Mouse (Mus musculus): Measurements from ENCODE around the gene Gm17019. TPM values are rescaled to one million over a fixed set of nuclear protein-coding genes. Genes with fewer than 3 reads are reported as not detected.
A peak's percentile ranks its signal among the peaks of the same experiment; 100 is the strongest.
"Not testable (repeated sequence)": the region's sequence is repeated elsewhere in the genome, so short reads cannot be mapped to it uniquely, and the experiment has no call there.

Gm17019 gene
- polyA plus RNA-seq, 1 experiment from 2014 or later, result not detected

- not testable (repeated sequence) for DNase-seq (ENCODE audit: low spot score)
Measured at GRCm38 (mm10) chr5:15004569-15005562, 27.9 kb downstream of the Gm17019 start.

GRCm38 (mm10) chr5:14998077-14998476, 34.7 kb downstream of the Gm17019 start:
- not testable (repeated sequence) for H3K4me3 ChIP-seq (ENCODE audit: low read depth, low read length); H3K4me1 ChIP-seq (replicated peaks; ENCODE audit: control insufficient read depth, insufficient read depth, low read length); H3K36me3 ChIP-seq (ENCODE audit: control insufficient read depth, insufficient read depth, low read length); H3K9me3 ChIP-seq (ENCODE audit: control insufficient read depth, low read length); DNase-seq (ENCODE audit: low spot score); H3K4me2 ChIP-seq (ENCODE audit: low read length); H3K27me3 ChIP-seq (replicated peaks; ENCODE audit: control insufficient read depth, insufficient read depth, low read length); H3K9ac ChIP-seq (ENCODE audit: low read length); ATAC-seq (replicated peaks; ENCODE audit: low FRiP score, low TSS enrichment, low read depth); H3K27ac ChIP-seq (ENCODE audit: low read depth)
- WGBS, result 81% methylated on average over 9 of the region's 9 CpGs

More at GRCm38 (mm10) chr5:15004569-15005562, 27.9 kb downstream of the Gm17019 start:
- peak; percentile 89 for ATAC-seq (replicated peaks; ENCODE audit: low FRiP score, low TSS enrichment, low read depth)
- not testable (repeated sequence) for H3K27ac ChIP-seq (ENCODE audit: low read depth); H3K4me1 ChIP-seq (replicated peaks; ENCODE audit: control insufficient read depth, insufficient read depth, low read length); H3K4me2 ChIP-seq (ENCODE audit: low read length); H3K4me3 ChIP-seq (ENCODE audit: low read depth, low read length); H3K27me3 ChIP-seq (replicated peaks; ENCODE audit: control insufficient read depth, insufficient read depth, low read length); H3K36me3 ChIP-seq (ENCODE audit: control insufficient read depth, insufficient read depth, low read length); H3K9me3 ChIP-seq (ENCODE audit: control insufficient read depth, low read length); H3K9ac ChIP-seq (ENCODE audit: low read length)
- 72% methylated on average over 5 of the region's 5 CpGs for WGBS

- not testable (repeated sequence) for H3K9me3 ChIP-seq (ENCODE audit: control insufficient read depth, low read length); H3K27me3 ChIP-seq (replicated peaks; ENCODE audit: control insufficient read depth, insufficient read depth, low read length); H3K9ac ChIP-seq (ENCODE audit: low read length); ATAC-seq (replicated peaks; ENCODE audit: low FRiP score, low TSS enrichment, low read depth); DNase-seq (ENCODE audit: low spot score); H3K4me2 ChIP-seq (ENCODE audit: low read length); H3K4me1 ChIP-seq (replicated peaks; ENCODE audit: control insufficient read depth, insufficient read depth, low read length); H3K27ac ChIP-seq (ENCODE audit: low read depth); H3K4me3 ChIP-seq (ENCODE audit: low read depth, low read length); H3K36me3 ChIP-seq (ENCODE audit: control insufficient read depth, insufficient read depth, low read length)
- WGBS, result 84% methylated on average over 4 of the region's 4 CpGs
Measured at GRCm38 (mm10) chr5:14997556-14997955, 35.2 kb downstream of the Gm17019 start.

DNA sequence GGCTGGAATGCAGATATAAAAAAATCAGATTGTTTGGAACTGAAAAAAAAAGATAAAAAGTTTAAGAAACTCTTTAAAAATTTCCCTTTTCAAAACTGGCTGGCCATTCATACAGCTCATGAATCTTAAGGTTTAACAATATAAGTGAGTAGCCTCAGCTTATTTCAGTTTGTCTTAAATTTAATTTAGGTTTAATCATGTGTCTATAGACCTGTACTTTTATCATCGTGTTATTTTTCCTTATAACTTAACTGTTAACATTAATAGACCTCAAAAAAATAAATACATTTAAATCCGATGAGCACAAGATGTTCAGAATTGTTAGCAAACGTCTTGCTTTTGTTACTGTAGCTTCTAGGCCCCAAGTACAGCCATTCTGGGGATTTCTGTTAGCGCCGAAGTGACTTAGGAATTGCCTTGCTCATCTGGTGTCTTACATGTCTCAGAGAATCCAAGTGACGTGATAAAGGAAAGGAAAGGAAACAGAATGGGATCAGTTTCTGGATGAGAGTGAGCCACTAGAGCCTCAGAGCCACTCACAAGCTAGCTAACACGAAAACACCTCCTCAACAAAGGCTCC, 36.0 kb downstream of the Gm17019 start:
- DNase-seq (ENCODE audit: low spot score); H3K4me2 ChIP-seq (ENCODE audit: low read length); H3K9me3 ChIP-seq (ENCODE audit: control insufficient read depth, low read length); H3K4me3 ChIP-seq (ENCODE audit: low read depth, low read length); H3K27ac ChIP-seq (ENCODE audit: low read depth); H3K36me3 ChIP-seq (ENCODE audit: control insufficient read depth, insufficient read depth, low read length); ATAC-seq (replicated peaks; ENCODE audit: low FRiP score, low TSS enrichment, low read depth); H3K4me1 ChIP-seq (replicated peaks; ENCODE audit: control insufficient read depth, insufficient read depth, low read length); H3K27me3 ChIP-seq (replicated peaks; ENCODE audit: control insufficient read depth, insufficient read depth, low read length); H3K9ac ChIP-seq (ENCODE audit: low read length): not testable (repeated sequence)
- WGBS, result 75% methylated on average over 6 of the region's 7 CpGs

DNA sequence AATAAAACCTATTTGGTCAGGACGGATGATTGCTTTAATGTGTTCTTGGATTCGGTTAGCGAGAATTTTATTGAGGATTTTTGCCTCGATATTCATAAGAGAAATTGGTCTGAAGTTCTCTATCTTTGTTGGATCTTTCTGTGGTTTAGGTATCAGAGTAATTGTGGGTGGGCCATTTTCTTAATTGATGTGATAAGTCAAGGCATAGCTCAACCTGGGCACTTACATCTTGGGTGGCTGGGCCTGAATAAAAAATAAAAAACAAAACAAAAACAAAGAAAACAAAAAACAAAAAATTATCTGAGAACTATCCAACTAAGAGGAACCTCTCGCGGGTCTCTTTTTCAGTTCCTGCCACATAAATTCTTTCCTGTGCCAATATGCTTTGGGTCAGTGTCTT, 38.7 kb downstream of the Gm17019 start:
- not testable (repeated sequence) for H3K9me3 ChIP-seq (ENCODE audit: control insufficient read depth, low read length); H3K27ac ChIP-seq (ENCODE audit: low read depth); H3K4me3 ChIP-seq (ENCODE audit: low read depth, low read length); H3K4me1 ChIP-seq (replicated peaks; ENCODE audit: control insufficient read depth, insufficient read depth, low read length); H3K27me3 ChIP-seq (replicated peaks; ENCODE audit: control insufficient read depth, insufficient read depth, low read length); H3K9ac ChIP-seq (ENCODE audit: low read length); DNase-seq (ENCODE audit: low spot score); H3K36me3 ChIP-seq (ENCODE audit: control insufficient read depth, insufficient read depth, low read length); H3K4me2 ChIP-seq (ENCODE audit: low read length)
- ATAC-seq (replicated peaks; ENCODE audit: low FRiP score, low TSS enrichment, low read depth), result peak; percentile 82
- WGBS, result 88% methylated on average over 6 of the region's 6 CpGs

- 82% methylated on average over 7 of the region's 8 CpGs for whole genome bisulfite sequencing
- not testable (repeated sequence) for H3K9ac ChIP-seq (ENCODE audit: low read length); DNase-seq (ENCODE audit: low spot score); H3K27ac ChIP-seq (ENCODE audit: low read depth); H3K9me3 ChIP-seq (ENCODE audit: control insufficient read depth, low read length); H3K4me1 ChIP-seq (replicated peaks; ENCODE audit: control insufficient read depth, insufficient read depth, low read length); H3K36me3 ChIP-seq (ENCODE audit: control insufficient read depth, insufficient read depth, low read length); H3K27me3 ChIP-seq (replicated peaks; ENCODE audit: control insufficient read depth, insufficient read depth, low read length); H3K4me2 ChIP-seq (ENCODE audit: low read length); H3K4me3 ChIP-seq (ENCODE audit: low read depth, low read length)
- 0 out of 2 replicates have a peak, but pooled peaks have one; percentile 55 for ATAC-seq (replicated peaks; ENCODE audit: low FRiP score, low TSS enrichment, low read depth)
Measured at GRCm38 (mm10) chr5:14990375-14991158, 42.2 kb downstream of the Gm17019 start.

GRCm38 (mm10) chr5:14986649-14987387, 46.0 kb downstream of the Gm17019 start:
- not testable (repeated sequence) for H3K4me2 ChIP-seq (ENCODE audit: low read length); H3K27ac ChIP-seq (ENCODE audit: low read depth); H3K36me3 ChIP-seq (ENCODE audit: control insufficient read depth, insufficient read depth, low read length); H3K27me3 ChIP-seq (replicated peaks; ENCODE audit: control insufficient read depth, insufficient read depth, low read length); H3K9me3 ChIP-seq (ENCODE audit: control insufficient read depth, low read length); H3K4me3 ChIP-seq (ENCODE audit: low read depth, low read length); DNase-seq (ENCODE audit: low spot score); H3K9ac ChIP-seq (ENCODE audit: low read length); H3K4me1 ChIP-seq (replicated peaks; ENCODE audit: control insufficient read depth, insufficient read depth, low read length)
- WGBS, result 40% methylated on average over 5 of the region's 6 CpGs
- peak; percentile 66; the same call in 1 of the 2 replicates for ATAC-seq (replicated peaks; ENCODE audit: low FRiP score, low TSS enrichment, low read depth)
